Mouse (Mus musculus) heart, postnatal 0 days (tissue): ENCODE measurements around the gene Kynu. TPM values are rescaled to one million over a fixed set of nuclear protein-coding genes. Genes with fewer than 3 reads are reported as not detected.

Experiments used
- ATAC-seq: fragments of 200-750 bp; cut with Nextera tagmentation; 2 replicates; pipeline ENCODE4 v1.8.0; 2017; ENCODE audit warnings: low read depth, moderate number of reproducible peaks, moderate library complexity; ENCODE audit not compliant: insufficient read depth
- DNase-seq: peaks from one replicate; pipeline ENCODE4 v3.0.0-alpha.2; 2016; ENCODE audit warnings: low spot score
- H3K27ac ChIP-seq: fragments of 300-500 bp; sonication (generic); 2 replicates; pipeline ENCODE4 v1.5.1; 2014; ENCODE audit warnings: low read depth, mild to moderate bottlenecking
- H3K27me3 ChIP-seq: fragments of 300-500 bp; sonication (generic); 2 replicates; pipeline ENCODE4 v1.6.1; 2014; ENCODE audit warnings: low read length, mixed read lengths; ENCODE audit not compliant: control insufficient read depth, insufficient read depth
- H3K36me3 ChIP-seq: fragments of 300-500 bp; sonication (generic); replicated peaks from 2 replicates; pipeline ENCODE4 v1.6.1; 2014; ENCODE audit warnings: low read length, mixed read lengths; ENCODE audit not compliant: control insufficient read depth, insufficient read depth
- H3K4me1 ChIP-seq: fragments of 300-500 bp; sonication (generic); 2 replicates; pipeline ENCODE4 v1.6.1; 2014; ENCODE audit warnings: antibody characterized with exemption; ENCODE audit not compliant: control insufficient read depth, insufficient read depth
- H3K4me2 ChIP-seq: fragments of 300-500 bp; sonication (generic); 2 replicates; pipeline ENCODE4 v1.6.1; 2014; ENCODE audit warnings: low read depth, mild to moderate bottlenecking, low read length, moderate library complexity
- H3K4me3 ChIP-seq: fragments of 300-500 bp; sonication (generic); 2 replicates; pipeline ENCODE4 v1.5.1; 2014; ENCODE audit warnings: low read depth, low read length
- H3K9ac ChIP-seq: fragments of 300-500 bp; sonication (generic); replicated peaks from 2 replicates; pipeline ENCODE4 v1.6.1; 2014; ENCODE audit warnings: low read depth, low read length, mixed read lengths
- H3K9me3 ChIP-seq: fragments of 300-500 bp; sonication (generic); replicated peaks from 2 replicates; pipeline ENCODE4 v1.6.1; 2016; ENCODE audit warnings: low read length; ENCODE audit not compliant: control insufficient read depth
- CTCF ChIP-seq: IDR thresholded peaks from 2 replicates; pipeline ENCODE4 v1.5.1; 2016; ENCODE audit warnings: antibody characterized with exemption, control low read depth, low read depth
- EP300 ChIP-seq: IDR thresholded peaks from 2 replicates; pipeline ENCODE4 v1.6.1; 2016; ENCODE audit warnings: antibody characterized with exemption, low read depth
- WGBS: fragments of 180-500 bp; shearing (Covaris S2); extraction: QIAGEN DNeasy Blood & Tissue Kit; methylation state at CpG from one replicate; pipeline ENCODE4 v1.1.7; 2014; 5-methylcytosine and 5-hydroxymethylcytosine counted together
- polyA plus RNA-seq: library from polyadenylated mRNA; unstranded; fragments of >200 nt; fragmentation: Nextera tagmentation; extraction: Ambion mirVana; gene quantifications from 2 replicates; pipeline ENCODE4 v1.2.1, GENCODE M21; 2015
- total RNA-seq: library from RNA; depleted of rRNA; stranded (reverse); fragments of >200 nt; gene quantifications from 2 replicates; pipeline ENCODE4 v1.2.3, GENCODE M21; 2014; ENCODE audit warnings: low replicate concordance

Kynu gene
- total and polyA plus RNA-seq, 2 experiments from 2014 or later = not detected

- DNase-seq (no peak), ATAC-seq (no peak)
- no peaks in the 10 kb centered on the region for H3K27me3 ChIP-seq
- no peak for TF ChIP-seq EP300
- no peak for TF ChIP-seq CTCF
- no peak overlapping the region for H3K9ac ChIP-seq
- H3K4me2 ChIP-seq = no peak overlapping the region
- WGBS = 67% methylated on average over 3 of the region's 3 CpGs
- H3K4me1 ChIP-seq = no peaks in the 10 kb centered on the region
- no peaks in the 10 kb centered on the region for H3K9me3 ChIP-seq
- H3K36me3 ChIP-seq = no peaks in the 10 kb centered on the region
- H3K4me3 ChIP-seq = no peak overlapping the region
- H3K27ac ChIP-seq = no peak overlapping the region
Observed at GRCm38 (mm10) chr2:43545665-43546064, 9.5 kb upstream of the Kynu start.

GRCm38 (mm10) chr2:43546448-43546847 is 8.7 kb upstream of the Kynu start:
- Histone ChIP-seq H3K4me3 (no peak overlapping the region), H3K4me1 (no peaks in the 10 kb centered on the region), H3K9me3 (no peaks in the 10 kb centered on the region), H3K36me3 (no peaks in the 10 kb centered on the region), H3K27me3 (no peaks in the 10 kb centered on the region), H3K4me2 (no peak overlapping the region), H3K27ac (no peak overlapping the region), H3K9ac (no peak overlapping the region)
- no peak for TF ChIP-seq EP300
- no peak for TF ChIP-seq CTCF
- WGBS = 51% methylated on average over 1 of the region's 1 CpGs
- ATAC-seq (no peak), DNase-seq (no peak)

- TF ChIP-seq EP300 (no peak), CTCF (no peak)
- no peak overlapping the region for H3K9ac ChIP-seq
- no peaks in the 10 kb centered on the region for H3K4me1 ChIP-seq
- no peak overlapping the region for H3K27ac ChIP-seq
- WGBS = 65% methylated on average over 4 of the region's 4 CpGs
- no peak overlapping the region for H3K4me2 ChIP-seq
- H3K9me3 ChIP-seq = no peaks in the 10 kb centered on the region
- H3K36me3 ChIP-seq = no peaks in the 10 kb centered on the region
- H3K27me3 ChIP-seq = no peaks in the 10 kb centered on the region
- H3K4me3 ChIP-seq = no peak overlapping the region
- ATAC-seq (no peak), DNase-seq (no peak)
Observed at GRCm38 (mm10) chr2:43554216-43554615, 913 bp upstream of the Kynu start.

GRCm38 (mm10) chr2:43555889-43556285 is 758 bp downstream of the Kynu start:
- no peak for DNase-seq
- no peak overlapping the region for H3K4me2 ChIP-seq
- 62% methylated on average over 4 of the region's 4 CpGs for WGBS
- H3K4me1 ChIP-seq = no peaks in the 10 kb centered on the region
- no peak for TF ChIP-seq EP300
- TF ChIP-seq CTCF = no peak
- H3K4me3 ChIP-seq = no peak overlapping the region
- ATAC-seq = no peak
- no peaks in the 10 kb centered on the region for H3K9me3 ChIP-seq
- H3K36me3 ChIP-seq = no peaks in the 10 kb centered on the region
- H3K9ac ChIP-seq = no peak overlapping the region
- no peaks in the 10 kb centered on the region for H3K27me3 ChIP-seq
- no peak overlapping the region for H3K27ac ChIP-seq

- H3K9ac ChIP-seq = no peak overlapping the region
- H3K27ac ChIP-seq = no peak overlapping the region
- ATAC-seq (no peak), DNase-seq (no peak)
- H3K4me2 ChIP-seq = no peak overlapping the region
- H3K4me3 ChIP-seq = no peak overlapping the region
- TF ChIP-seq EP300 (no peak), CTCF (no peak)
- no peaks in the 10 kb centered on the region for H3K4me1 ChIP-seq
- no peaks in the 10 kb centered on the region for H3K36me3 ChIP-seq
- H3K27me3 ChIP-seq = no peaks in the 10 kb centered on the region
- 73% methylated on average over 3 of the region's 3 CpGs for WGBS
- no peaks in the 10 kb centered on the region for H3K9me3 ChIP-seq
Observed at GRCm38 (mm10) chr2:43556985-43557384, 1.9 kb downstream of the Kynu start.

- no peak for DNase-seq
- Histone ChIP-seq H3K9ac (no peak overlapping the region), H3K27me3 (no peaks in the 10 kb centered on the region), H3K4me2 (no peak overlapping the region), H3K4me1 (no peaks in the 10 kb centered on the region), H3K9me3 (no peaks in the 10 kb centered on the region), H3K36me3 (no peaks in the 10 kb centered on the region), H3K4me3 (no peak overlapping the region), H3K27ac (no peak overlapping the region)
- 65% methylated on average over 3 of the region's 3 CpGs for WGBS
- TF ChIP-seq CTCF (no peak), EP300 (no peak)
- ATAC-seq = no peak
Observed at GRCm38 (mm10) chr2:43561209-43561608, 6.1 kb downstream of the Kynu start.
